Mouse (Mus musculus): ENCODE results near the gene Epha3. TPM values are rescaled to one million over a fixed set of nuclear protein-coding genes. Genes with fewer than 3 reads are reported as not detected.
A peak's percentile ranks its signal among the peaks of the same experiment; 100 is the strongest.

The Epha3 gene
- polyA plus RNA-seq, 1 experiment from 2014 or later = 28.5 TPM

DNA sequence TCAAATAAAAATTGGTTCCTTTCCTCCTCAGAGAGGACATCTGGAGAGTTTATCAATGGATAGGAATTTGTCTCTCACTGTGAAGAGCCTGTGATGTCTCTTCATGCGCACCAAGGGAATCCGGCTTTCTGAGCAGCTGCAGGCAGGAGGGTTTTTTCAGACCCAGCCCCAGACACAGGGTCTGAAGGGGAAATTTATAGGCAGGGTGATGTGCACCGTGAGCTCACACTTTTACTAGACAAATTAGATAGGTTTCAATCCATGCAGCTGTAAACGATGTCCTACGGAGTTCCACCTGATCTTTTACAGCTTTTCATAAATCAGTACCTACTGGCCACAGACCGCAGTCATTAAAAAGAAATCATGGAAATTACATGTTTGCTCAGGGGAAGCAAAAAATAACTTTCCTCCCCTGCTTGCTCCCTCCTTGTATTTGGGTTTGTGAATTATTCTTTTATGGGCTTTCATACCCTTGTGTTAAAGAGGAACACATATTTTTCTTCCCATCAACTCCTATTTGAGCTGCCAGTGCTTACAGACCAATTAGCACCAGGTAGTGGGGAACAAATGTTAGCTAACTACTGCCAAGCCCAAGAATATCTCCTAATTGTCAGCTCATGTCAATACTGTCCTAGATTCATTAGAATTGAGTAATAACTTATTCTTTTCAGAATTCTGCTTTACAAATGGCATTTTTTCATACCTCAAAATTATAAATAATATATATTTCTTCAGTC, 307.4 kb downstream of the Epha3 start:
- Histone ChIP-seq H3K9ac (replicated peaks) (no peak overlapping the region), H3K27me3 (no peaks in the 10 kb centered on the region), H3K4me2 (replicated peaks) (no peak overlapping the region), H3K9me3 (no peaks in the 10 kb centered on the region), H3K4me3 (replicated peaks) (no peak overlapping the region), H3K4me1 (replicated peaks) (no peaks in the 10 kb centered on the region), H3K27ac (no peak overlapping the region), H3K36me3 (no peaks in the 10 kb centered on the region)
- ATAC-seq = no peak
- 54% methylated on average over 6 of the region's 6 CpGs for WGBS

DNA sequence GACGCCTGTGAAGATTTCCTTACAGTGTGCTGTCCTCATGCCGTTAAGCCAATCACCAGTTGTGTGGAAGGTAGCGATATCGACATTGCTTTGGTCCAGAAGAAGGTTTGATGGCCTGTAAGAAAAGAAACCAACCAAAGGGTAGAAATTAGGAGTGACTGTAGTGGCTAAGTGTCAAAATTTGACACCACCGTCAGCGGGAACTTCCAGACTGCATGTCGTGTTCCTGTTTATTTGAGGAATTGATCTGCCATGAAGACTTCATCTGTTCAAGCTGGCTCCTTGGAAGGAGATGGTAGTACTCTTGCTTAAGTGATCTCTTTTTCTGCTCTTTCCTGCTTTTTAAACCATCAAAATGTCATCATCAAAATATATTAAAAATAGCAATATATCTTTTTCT, 311.4 kb downstream of the Epha3 start:
- H3K9ac ChIP-seq (replicated peaks) = no peak overlapping the region
- H3K36me3 ChIP-seq = no peaks in the 10 kb centered on the region
- whole genome bisulfite sequencing = 93% methylated on average over 7 of the region's 7 CpGs
- no peak overlapping the region for H3K27ac ChIP-seq
- no peak overlapping the region for H3K4me2 ChIP-seq (replicated peaks)
- no peak for ATAC-seq
- no peaks in the 10 kb centered on the region for H3K9me3 ChIP-seq
- no peak overlapping the region for H3K4me3 ChIP-seq (replicated peaks)
- no peaks in the 10 kb centered on the region for H3K27me3 ChIP-seq
- H3K4me1 ChIP-seq (replicated peaks) = no peaks in the 10 kb centered on the region

GRCm38 (mm10) chr16:63539489-63539888, 324.5 kb downstream of the Epha3 start:
- Histone ChIP-seq H3K27ac (no peak overlapping the region), H3K9me3 (no peaks in the 10 kb centered on the region), H3K4me3 (replicated peaks) (no peak overlapping the region), H3K27me3 (no peaks in the 10 kb centered on the region), H3K4me2 (replicated peaks) (no peak overlapping the region), H3K4me1 (replicated peaks) (no peaks in the 10 kb centered on the region), H3K9ac (replicated peaks) (no peak overlapping the region), H3K36me3 (no peaks in the 10 kb centered on the region)
- no peak for ATAC-seq

DNA sequence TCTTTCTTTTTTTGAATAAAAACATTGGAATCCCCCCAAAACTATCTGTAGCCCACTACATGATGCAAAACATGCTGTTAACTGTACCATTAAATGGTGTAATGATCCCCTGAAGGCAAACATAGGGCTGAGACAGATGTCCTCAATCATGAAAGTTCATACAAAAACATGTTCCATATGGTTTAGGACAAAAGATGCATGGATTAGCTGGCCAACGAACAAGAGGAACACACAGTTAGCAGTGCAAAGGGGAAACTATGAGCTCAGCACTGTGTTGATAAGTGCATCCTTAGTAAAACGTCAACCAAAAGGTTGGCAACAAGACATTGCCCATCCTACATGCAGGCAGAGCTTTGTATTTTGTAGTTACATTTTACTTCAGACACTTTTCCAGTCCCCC, 335.2 kb downstream of the Epha3 start:
- H3K9me3 ChIP-seq = no peaks in the 10 kb centered on the region
- H3K4me1 ChIP-seq (replicated peaks) = no peaks in the 10 kb centered on the region
- H3K9ac ChIP-seq (replicated peaks) = no peak overlapping the region
- no peaks in the 10 kb centered on the region for H3K27me3 ChIP-seq
- ATAC-seq = no peak
- no peaks in the 10 kb centered on the region for H3K36me3 ChIP-seq
- 67% methylated on average over 2 of the region's 2 CpGs for WGBS
- no peak overlapping the region for H3K4me3 ChIP-seq (replicated peaks)
- H3K27ac ChIP-seq = no peak overlapping the region
- no peak overlapping the region for H3K4me2 ChIP-seq (replicated peaks)

DNA sequence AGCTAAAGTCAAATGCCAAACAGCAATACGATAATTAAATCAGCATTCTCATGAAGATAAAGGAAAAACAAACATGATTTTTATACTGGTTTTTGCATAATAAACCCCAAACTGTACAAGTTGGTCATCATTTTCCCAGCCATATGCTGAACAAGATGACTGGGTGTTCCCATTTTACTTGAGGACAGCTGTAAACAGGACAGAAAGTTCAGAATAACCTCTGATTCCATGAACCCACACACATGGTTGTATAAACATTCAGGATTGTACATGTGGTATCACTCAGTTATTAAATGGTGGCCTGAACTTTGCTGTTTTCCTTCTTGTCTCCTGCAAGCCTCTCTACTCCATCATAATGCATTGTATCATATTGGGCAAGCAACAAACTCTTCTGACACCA, 346.3 kb downstream of the Epha3 start:
- H3K36me3 ChIP-seq = no peaks in the 10 kb centered on the region
- H3K9ac ChIP-seq (replicated peaks) = no peak overlapping the region
- no peak overlapping the region for H3K4me2 ChIP-seq (replicated peaks)
- H3K4me1 ChIP-seq (replicated peaks) = no peaks in the 10 kb centered on the region
- 94% methylated on average over 1 of the region's 1 CpGs for WGBS
- no peak overlapping the region for H3K27ac ChIP-seq
- no peaks in the 10 kb centered on the region for H3K27me3 ChIP-seq
- no peaks in the 10 kb centered on the region for H3K9me3 ChIP-seq
- H3K4me3 ChIP-seq (replicated peaks) = no peak overlapping the region
- no peak for ATAC-seq

- no peak overlapping the region for H3K4me3 ChIP-seq (replicated peaks)
- no peak overlapping the region for H3K27ac ChIP-seq
- WGBS = 93% methylated on average over 2 of the region's 2 CpGs
- ATAC-seq = no peak
- H3K4me2 ChIP-seq (replicated peaks) = no peak overlapping the region
- no peaks in the 10 kb centered on the region for H3K4me1 ChIP-seq (replicated peaks)
- no peaks in the 10 kb centered on the region for H3K36me3 ChIP-seq
- no peaks in the 10 kb centered on the region for H3K9me3 ChIP-seq
- no peaks in the 10 kb centered on the region for H3K27me3 ChIP-seq
- H3K9ac ChIP-seq (replicated peaks) = no peak overlapping the region
These were observed 353.9 kb downstream of the Epha3 start for GRCm38 (mm10) chr16:63510069-63510468.

DNA sequence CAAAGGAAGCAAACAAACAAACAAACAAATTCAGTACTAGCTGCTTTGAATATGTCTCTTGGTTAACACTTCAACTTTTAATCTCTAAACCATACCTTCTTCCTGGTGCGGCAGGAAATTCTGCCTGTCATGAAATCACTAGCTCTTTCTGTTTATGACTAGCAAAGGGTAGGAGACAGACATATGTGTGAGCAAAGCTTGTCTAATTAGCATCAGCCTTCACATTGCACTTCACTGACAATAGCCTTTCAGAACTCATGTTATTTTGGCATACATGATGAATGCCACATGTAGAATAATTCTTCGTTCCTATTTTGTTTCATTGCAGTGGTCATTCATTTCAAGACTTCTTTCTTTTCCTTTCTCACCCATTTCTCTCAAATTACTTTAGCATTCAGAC, 357.5 kb downstream of the Epha3 start:
- H3K27ac ChIP-seq = no peak overlapping the region
- H3K36me3 ChIP-seq = no peaks in the 10 kb centered on the region
- WGBS = 81% methylated on average over 2 of the region's 2 CpGs
- H3K4me3 ChIP-seq (replicated peaks) = no peak overlapping the region
- no peak overlapping the region for H3K4me2 ChIP-seq (replicated peaks)
- no peaks in the 10 kb centered on the region for H3K27me3 ChIP-seq
- H3K9me3 ChIP-seq = no peaks in the 10 kb centered on the region
- H3K9ac ChIP-seq (replicated peaks) = no peak overlapping the region
- H3K4me1 ChIP-seq (replicated peaks) = no peaks in the 10 kb centered on the region
- ATAC-seq = no peak

- Histone ChIP-seq H3K9ac (replicated peaks) (no peak overlapping the region), H3K4me2 (replicated peaks) (no peak overlapping the region), H3K27me3 (no peaks in the 10 kb centered on the region), H3K4me3 (replicated peaks) (no peak overlapping the region), H3K27ac (no peak overlapping the region), H3K36me3 (no peaks in the 10 kb centered on the region), H3K4me1 (replicated peaks) (no peaks in the 10 kb centered on the region), H3K9me3 (no peaks in the 10 kb centered on the region)
- WGBS = 55% methylated on average over 6 of the region's 6 CpGs
- ATAC-seq = no peak
These were observed 362.5 kb downstream of the Epha3 start for GRCm38 (mm10) chr16:63501456-63501855.

DNA sequence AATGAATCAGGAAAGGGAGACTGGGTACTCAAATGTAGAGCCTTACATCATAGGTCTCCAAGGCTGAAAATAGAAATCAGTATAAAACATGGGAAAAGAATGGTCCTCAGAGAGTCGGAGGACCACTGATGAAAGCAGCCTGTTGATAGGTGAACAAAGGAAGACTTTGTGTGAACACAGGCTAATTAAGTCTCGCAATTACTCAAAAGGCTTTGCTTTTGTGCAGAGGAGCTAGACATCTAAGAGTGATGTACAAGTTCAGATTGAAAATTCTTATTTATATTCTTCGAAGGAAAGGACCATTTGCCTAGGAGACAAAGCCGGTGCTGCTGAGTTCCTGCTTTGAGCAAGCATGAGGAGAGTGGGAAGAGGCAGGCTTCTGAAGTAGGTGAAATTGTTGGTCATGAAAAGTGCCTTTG, 363.0 kb downstream of the Epha3 start:
- WGBS = 46% methylated on average over 4 of the region's 4 CpGs
- H3K4me1 ChIP-seq (replicated peaks) = no peaks in the 10 kb centered on the region
- ATAC-seq = peak; percentile 50; the same call in 1 of the 2 replicates
- no peaks in the 10 kb centered on the region for H3K36me3 ChIP-seq
- no peaks in the 10 kb centered on the region for H3K9me3 ChIP-seq
- H3K27ac ChIP-seq = no peak overlapping the region
- H3K9ac ChIP-seq (replicated peaks) = no peak overlapping the region
- no peak overlapping the region for H3K4me2 ChIP-seq (replicated peaks)
- no peaks in the 10 kb centered on the region for H3K27me3 ChIP-seq
- H3K4me3 ChIP-seq (replicated peaks) = no peak overlapping the region
